Mouse (Mus musculus): ENCODE measurements around the gene Ndufb7.
"Not testable (repeated sequence)": the region's sequence is repeated elsewhere in the genome, so short reads cannot be mapped to it uniquely, and the experiment has no call there.

Gene Ndufb7
- long read RNA-seq, experiment 1, transcript Ndufb7-201 (3 exons, 623 nt), result major isoform, 148 of 148 reads
- long read RNA-seq, experiment 1, partial matches to known transcripts, result 0 of 148 reads
- long read RNA-seq, experiment 1, other reads (novel, unspliced or antisense), result 0 of 148 reads
- long read RNA-seq, experiment 2, transcript Ndufb7-201 (3 exons, 623 nt), result major isoform, 189 of 190 reads
- long read RNA-seq, experiment 2, partial matches to known transcripts, result 0 of 190 reads
- long read RNA-seq, experiment 2, other reads (novel, unspliced or antisense), result 1 of 190 reads

DNA sequence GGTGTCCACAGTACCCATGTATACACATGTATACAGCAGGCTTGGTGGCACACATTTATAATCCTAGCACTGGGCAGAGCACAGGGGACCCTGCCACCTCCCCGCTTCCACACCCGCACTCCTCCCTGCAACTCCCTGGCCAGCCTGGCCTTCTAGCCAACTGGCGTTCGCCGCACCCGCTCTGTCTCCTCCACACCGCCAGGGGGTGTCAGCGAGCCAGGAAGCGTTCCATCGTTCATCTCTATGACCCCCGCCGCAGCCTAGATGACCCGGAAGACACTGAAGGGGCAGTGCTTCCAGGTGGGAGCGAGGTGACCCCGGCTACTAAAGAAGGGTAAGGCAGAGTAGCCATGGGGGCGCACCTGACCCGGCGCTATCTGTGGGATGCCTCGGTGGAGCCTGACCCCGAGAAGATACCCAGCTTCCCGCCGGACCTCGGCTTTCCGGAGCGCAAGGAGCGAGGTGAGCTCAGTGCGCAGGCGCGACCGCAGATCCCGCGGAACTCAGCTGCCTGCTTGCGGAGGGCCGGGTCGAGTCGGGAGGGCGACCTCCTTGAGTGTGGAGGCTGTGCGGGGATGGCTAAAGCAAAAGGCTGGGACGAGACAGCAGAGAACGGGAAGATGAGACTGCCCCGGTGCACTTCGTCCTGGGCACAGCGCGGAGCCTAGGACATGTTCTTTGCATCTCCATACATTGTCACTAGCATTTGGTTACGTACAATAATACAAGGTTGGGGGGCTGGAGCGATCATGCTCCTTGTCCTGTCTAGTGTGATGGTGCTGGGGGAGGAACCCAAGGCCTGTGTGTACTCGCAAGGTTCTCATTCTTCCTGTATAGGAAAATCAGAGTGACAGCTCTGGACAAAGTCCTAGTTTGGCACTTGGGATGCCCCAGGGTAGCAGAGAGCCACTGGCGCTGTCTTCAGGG lies at the start of gene Ndufb7:
Gene Ndufb7, plus strand, starts transcription at position 203 of the 927 bp plus-strand sequence.
- intact Hi-C loops (cut with DNase I), result loop anchor here (5.0 kb wide), 1 partner anchor 41 kb away; the partner anchor contains the start of genes Dnajb1 and Tecr

DNA sequence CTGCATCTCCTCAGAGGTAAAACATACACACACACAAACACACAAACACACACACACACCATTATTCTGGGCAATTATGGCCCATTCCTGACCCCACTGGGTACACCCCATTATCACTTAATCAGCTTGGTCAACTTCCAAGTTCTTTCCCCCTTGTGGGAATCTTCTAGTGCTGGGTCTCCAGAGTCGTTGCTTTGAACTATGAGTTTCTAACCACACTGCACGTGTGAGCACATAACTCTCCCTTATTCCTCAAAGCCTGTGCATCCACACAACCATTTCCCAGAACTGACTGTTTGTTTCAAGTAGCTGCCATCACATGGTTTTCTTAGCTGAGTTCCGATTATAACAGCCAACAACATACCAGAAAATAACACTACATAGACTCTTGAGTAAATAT lies 46.0 kb upstream of the Ndufb7 start:
- intact Hi-C loops (cut with DNase I), result no loop called here

DNA sequence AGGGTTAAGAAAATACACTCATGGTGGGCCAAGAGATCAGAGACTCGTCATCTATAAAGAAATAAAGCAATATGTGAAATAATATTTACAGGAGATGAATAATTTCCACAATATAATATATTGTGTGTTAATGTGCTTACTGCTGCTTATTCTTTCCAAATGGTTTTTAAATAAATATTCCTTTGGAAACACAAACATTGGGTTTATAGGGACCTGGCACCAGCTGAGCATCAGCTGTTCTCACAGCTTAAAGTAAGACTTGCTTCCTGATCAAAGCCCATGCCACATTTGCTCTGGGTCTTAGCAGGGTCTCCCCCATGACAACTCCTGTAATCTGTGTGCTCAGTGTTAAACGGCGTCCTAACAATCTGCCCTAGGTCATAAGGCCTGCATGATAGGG lies 45.6 kb upstream of the Ndufb7 start:
- intact Hi-C loops (cut with DNase I), result not testable (repeated sequence)

DNA sequence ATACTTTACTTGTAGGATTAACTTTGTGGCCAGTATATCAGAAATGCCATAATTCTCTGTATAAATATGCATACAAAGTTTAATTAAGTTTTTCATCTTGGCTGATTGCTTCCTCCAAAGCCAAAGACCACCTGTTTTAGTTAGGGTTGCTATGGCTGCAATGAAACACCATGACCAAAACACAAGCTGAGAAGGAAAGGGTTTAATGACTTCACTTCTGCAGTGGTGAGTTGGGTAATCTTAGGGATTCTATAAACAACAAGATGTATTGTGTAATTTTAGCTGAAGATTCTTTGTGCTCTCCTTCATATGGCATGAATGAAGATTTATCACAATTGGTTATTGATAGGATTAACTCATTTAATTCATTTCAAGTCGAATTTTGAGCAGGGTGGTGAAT lies 45.2 kb upstream of the Ndufb7 start:
- intact Hi-C loops (cut with DNase I), result no loop called here

DNA sequence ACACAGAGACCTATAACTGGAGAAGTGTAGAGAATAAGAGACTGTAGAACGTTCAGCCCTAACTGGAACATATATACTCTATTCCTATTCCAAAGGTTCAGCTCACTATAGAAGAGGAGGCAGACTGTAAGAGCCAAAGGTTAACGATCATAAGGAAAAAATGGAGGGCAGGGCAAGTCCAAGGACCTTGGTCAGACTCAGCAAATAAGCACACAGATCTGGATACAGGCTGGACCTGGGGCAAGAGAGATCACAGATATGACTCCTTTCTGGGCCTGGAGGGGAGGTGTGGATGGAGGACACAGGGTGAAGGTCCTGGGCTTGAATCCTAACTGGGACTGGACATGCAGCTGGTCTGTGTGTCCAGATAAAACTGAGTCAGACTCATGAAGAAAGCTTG lies 31.7 kb upstream of the Ndufb7 start:
- intact Hi-C loops (cut with DNase I), result no loop called here

DNA sequence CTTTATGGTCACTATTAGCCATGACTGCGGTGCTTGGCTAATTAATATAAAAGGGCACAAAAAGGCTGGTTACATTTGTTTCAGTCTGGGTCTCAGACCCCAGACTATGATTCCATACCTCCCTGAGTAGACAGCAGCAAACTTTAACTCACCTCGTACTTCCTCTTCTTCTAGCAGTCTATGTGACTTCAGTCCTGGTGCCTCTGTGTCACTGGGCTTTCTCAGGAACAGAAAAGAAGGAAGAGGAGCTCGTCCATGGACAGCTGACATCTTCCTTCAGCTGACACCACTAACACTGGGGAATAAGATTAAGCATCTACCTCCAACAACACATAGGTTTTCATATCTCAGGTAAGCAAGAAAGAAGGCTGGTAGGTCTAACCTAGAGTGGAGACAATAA lies 30.7 kb upstream of the Ndufb7 start, which contains the start of gene Olfr370:
Gene Olfr370, plus strand, starts transcription at position 45 of the 400 bp plus-strand sequence.
- intact Hi-C loops (cut with DNase I), result no loop called here

DNA sequence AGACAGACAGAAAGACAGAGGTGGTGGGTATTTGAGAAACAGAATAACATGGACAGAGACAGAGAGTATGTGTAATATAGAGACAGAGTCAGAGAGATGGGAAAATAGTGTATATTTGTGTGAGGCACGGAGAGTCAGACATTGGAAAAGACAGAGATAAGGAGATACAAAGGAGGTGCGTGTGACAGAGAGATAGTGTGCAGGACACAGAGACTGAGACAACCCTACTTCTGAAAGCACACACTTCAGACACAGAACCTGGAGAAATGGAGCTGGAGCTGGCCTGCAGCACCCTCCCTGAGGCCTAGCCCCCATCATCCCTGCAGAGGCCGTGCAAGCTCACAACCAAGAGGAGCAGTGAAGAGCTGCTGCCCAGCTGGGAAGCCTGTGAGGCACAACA lies 3.8 kb upstream of the Ndufb7 start:
- intact Hi-C loops (cut with DNase I), result no loop called here

DNA sequence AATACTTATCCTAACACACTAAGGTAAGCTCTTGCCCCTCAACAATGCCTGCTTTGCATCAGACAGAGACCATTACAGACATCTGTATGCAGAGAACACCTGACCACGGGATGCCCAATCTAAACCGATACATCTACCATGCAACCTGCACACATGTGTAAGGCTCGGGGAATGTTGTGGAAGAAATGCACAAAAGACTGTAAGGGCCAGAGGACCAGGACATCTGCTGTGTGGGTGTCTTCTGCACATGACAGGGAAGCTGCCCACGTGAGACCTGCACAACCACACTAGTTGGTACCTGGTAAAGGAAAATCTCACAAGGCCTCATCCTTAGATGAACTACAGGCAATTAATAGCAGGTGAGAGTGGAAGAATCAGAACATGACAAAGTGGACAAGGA lies 3.2 kb upstream of the Ndufb7 start:
- intact Hi-C loops (cut with DNase I), result no loop called here

DNA sequence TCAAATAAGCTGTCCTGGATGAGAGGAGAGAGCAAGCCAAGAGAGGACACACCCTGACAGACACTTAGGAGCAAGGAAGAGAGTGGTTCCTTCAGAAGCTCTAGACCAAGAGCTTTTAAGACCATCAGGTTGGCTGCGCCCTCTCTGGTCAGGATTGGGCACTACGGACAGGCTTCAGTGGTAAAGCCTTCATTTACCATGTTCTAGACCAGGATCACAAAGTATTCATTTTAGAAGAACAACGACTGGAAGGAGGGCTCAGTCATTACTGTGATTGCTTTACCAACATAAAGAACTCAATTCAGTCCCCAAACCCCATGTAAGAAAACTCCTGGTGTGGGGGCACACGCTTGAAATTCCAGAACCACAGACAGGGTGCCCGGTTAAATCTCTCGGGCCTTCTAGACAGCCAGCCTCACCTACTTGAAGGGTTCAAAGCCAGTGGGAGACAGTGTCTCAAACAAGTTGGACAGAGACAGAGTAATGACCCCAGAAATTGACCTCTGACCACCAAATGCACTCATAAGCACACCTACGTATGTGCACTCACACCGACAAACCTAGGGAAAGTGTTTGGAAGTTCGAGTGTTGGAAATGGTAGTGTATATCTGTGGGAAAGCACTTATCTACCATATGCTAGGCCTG lies 618 bp upstream of the Ndufb7 start:
- intact Hi-C loops (cut with DNase I), result loop anchor here (5.0 kb wide), 1 partner anchor 41 kb away; the partner anchor contains the start of genes Dnajb1 and Tecr

DNA sequence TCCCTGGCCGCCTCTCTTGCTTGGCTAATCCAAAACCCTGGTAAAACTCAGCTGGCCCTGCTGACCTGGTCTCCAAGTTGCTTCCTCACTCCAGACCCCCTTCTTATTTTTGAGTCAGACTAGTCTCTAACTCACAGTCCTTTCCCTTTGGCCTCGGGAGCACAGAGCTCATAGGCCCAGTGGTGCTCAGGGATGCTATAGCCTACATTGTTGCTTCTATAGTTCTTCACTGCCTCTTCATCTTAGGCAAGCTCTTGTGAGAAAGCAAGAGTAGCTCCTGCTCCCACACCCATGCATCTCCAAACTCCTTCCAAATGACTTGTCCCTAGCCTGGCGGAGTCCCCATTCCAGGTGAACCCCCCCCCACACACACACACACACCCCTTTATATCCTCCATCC lies 1.2 kb downstream of the Ndufb7 start:
- intact Hi-C loops (cut with DNase I), result loop anchor here (5.0 kb wide), 1 partner anchor 40 kb away; the partner anchor contains the start of genes Dnajb1 and Tecr

DNA sequence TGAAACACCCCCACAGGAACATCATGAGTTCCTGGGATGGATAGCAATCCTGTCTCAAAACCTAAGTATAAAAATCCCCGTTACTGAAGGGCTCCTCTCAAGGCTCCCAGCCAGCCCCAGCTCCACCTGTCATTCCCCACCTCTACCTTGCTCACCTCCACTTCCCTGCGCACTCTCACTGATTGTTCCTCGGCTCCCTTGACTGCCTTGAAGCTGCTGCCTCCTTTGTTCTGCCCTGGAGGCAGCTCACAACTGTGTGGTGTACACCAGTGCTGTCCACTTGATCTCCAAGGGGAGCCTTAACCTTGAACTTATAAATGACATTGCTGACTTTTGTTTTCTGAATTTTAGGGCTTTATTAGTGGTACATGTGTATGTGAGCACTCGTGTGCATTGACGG lies 1.7 kb downstream of the Ndufb7 start:
- intact Hi-C loops (cut with DNase I), result loop anchor here (5.0 kb wide), 1 partner anchor 39 kb away; the partner anchor contains the start of genes Dnajb1 and Tecr

DNA sequence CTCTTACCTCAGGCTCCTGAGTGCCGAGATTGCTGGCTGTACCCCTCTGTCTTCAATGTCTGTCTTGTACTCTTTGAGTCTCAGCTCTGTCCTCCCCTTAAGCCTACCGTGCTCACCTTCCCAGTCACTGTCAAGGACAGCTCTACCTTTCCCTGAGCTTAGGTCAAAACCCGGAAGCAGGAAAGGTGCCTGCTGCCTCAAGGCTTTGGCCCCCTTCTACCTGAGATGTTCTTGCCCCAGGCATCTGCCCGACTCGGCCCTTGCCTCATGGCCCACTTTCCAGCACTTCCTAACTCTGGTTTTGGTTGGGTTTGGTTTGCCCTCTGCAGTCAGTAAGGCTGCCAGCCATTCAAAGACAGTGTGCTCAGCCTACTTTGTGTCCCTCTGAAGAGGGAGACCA lies 2.3 kb downstream of the Ndufb7 start:
- intact Hi-C loops (cut with DNase I), result loop anchor here (5.0 kb wide), 1 partner anchor 39 kb away; the partner anchor contains the start of genes Dnajb1 and Tecr

DNA sequence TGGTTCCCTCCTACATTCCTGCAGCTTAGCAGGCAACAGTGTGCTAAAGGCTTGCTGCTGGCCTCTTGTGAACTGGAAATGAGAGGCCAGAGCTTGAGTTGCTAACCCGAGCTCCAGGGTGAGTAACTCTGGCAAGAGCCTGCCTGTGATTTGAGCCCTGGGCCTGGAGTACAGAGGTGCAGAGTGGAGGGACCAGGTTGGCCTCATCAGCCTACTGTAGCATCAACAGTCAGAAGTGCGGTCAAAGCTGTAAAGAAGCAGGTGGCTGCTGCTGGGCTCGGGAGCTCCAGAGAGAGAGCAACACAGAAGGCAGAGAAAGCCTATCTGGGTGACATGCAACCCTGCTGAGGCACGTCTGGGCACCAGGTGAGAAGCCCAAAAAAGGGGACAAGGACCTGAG lies 2.7 kb downstream of the Ndufb7 start:
- intact Hi-C loops (cut with DNase I), result loop anchor here (5.0 kb wide), 1 partner anchor 38 kb away; the partner anchor contains the start of genes Dnajb1 and Tecr

DNA sequence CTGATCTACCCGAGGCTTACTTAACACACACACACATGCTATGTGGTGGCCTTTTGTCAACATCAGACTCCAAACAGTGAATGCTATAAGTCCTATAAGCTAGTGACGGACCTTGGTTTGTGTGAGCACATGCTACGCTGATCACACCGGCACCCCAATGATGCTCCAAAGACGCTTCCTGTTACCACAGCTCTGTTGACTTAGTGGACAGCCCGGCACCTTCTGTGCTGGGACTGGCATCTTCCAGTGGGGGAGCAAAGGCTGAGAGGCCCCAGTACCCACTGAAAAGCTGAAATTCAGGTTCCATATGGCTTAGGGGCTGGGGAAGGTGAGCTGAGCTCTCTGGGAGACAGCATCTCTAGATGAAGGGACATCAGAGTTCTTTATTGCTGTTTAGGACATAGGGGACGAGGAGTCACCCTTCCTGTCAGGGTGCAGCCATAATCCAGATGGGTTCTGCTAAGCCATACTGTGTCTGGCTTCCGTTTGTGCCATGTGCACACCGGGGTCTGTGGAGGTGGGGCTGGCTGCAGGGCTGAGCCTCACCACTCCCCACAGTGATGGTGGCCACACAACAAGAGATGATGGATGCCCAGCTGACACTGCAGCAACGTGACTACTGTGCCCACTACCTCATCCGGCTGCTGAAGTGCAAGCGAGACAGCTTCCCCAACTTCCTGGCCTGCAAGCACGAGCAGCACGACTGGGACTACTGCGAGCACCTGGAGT lies 4.0 kb downstream of the Ndufb7 start:
- intact Hi-C loops (cut with DNase I), result no loop called here

DNA sequence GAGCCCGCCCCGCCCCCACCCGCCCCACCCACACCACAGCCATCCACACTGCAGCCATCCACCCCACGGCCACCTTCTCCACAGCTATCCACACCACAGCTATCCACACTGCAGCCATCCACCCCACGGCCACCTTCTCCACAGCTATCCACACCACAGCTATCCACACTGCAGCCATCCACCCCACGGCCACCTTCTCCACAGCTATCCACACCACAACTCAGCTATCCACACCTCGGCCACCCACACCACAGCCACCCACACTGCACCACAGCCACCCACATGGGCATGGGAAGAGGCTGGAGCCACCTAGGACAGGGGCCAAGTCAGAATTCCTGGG lies 4.5 kb downstream of the Ndufb7 start:
- intact Hi-C loops (cut with DNase I), result not testable (repeated sequence)

DNA sequence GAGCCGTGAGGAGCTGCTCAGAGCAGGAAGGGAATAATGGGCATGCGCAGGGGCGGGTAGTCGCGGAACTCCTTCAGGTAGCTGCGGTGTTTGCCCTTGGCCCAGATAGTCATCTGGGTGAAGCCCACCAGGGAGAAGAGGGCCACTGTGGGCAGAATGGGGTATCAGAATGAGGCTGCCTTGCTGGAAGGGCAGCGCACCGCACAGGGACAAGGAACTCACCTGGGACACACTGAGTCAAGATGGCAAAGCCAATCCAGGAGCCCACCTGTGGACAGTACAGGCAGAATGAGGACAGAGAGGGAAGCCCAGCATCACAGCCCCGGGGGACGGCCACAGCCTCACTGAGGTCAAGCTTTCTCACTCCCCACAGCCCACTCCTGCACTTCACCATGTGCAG lies 5.3 kb downstream of the Ndufb7 start:
- intact Hi-C loops (cut with DNase I), result no loop called here

DNA sequence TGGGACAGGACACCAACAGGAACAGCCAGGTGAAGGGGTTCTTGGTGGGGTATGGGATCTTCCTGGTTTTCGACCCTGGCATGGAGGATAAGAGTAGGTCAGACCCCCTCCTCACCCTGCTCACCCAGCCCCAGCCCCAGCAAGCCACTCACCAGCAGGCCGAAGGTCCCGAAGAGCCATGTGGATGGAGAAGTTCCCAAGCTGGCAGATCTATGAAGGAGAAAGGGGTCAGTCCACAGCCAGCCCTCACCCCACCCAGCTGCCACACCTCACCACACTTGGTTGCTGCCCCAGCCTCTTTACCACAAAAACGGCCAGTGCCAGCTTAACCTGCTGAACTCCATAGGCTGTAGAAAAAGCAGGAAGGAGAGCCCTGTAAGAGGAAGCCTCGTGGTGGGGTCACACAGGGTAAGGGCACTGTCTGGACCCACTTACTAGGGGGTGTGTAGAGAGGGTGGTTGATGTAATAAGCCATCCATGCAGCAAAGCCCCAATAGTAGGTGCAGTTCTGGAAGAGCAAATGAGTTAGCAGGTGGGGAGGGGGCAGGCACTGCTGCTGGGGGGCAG lies 5.9 kb downstream of the Ndufb7 start:
- intact Hi-C loops (cut with DNase I), result no loop called here

DNA sequence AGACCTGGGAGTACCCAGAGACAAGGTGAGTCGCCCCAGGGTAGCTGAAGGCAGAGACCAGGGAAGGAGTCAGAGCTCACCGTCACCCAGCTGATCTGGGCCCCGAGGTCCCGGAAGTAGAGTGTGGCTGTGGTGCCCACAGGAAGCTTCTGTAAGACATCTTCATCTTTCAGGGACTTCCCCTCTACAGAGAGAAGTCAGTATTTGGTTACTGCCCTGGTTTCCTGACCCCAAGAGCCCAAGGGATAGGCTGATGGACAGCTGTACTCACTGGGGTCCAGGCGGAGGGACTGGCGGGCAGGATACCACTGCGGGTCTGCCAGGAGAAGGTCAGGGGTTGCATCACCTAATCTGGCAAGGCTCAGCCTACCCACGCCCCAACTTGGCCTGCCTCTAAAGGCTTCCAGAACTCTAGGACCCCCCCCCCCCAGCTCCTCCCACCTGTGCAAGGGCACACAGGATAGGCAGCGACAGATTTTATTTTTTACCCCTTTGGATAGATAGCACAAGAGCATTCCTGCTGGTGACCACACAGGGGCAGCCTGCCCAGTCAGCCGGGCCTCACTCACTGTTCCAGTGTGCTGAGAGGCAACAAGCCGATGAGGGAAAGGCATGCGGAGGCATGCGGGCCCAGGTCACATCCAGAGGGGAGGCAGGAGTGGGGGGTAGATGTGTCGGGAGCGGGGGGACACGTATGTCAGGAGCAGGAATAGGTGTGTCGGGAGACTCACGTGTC lies 6.8 kb downstream of the Ndufb7 start:
- intact Hi-C loops (cut with DNase I), result no loop called here

DNA sequence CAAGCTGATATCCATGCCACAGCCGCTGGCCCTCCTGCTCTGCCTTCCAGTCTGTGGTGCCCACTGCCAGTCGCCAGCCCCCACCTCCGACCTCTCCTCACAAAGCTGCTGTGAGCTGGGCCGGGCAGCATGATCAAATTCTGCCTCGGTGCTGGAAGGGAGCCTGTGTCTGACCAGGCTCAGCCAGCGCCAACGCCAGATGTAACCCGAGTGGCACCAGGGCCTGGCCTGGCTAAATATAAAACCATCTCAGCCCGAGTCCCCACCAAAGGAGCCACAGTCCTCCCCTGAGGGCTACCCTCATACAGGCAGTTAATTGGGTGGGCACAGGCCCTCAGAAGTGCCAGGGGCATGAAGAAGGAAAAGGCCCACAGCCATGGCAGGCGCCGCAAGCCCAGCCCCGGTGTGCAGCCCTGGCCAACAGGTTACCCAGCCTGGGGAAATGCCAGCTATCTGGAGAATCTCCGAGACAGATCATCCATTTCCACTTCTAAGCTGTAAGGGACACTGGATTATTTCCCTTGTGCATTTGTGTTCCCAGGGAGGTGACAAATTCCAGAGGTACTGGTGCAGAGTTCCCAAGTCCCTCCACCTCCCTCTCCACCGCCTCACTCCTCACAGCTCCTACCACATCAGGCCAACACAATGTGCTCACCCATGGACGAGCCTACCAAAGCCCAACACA lies 8.3 kb downstream of the Ndufb7 start:
- intact Hi-C loops (cut with DNase I), result no loop called here
